Mouse (Mus musculus) stomach, embryonic 14.5 days (tissue): ENCODE results near the gene Tmem30b. TPM values are rescaled to one million over a fixed set of nuclear protein-coding genes. Genes with fewer than 3 reads are reported as not detected.

Experiments used
- ATAC-seq: fragments of 200-750 bp; cut with Nextera tagmentation; 2 replicates; pipeline ENCODE4 v1.8.0; 2017; ENCODE audit warnings: low read depth, moderate TSS enrichment; ENCODE audit not compliant: insufficient number of reproducible peaks, insufficient read depth, low FRiP score
- H3K27ac ChIP-seq: fragments of 300-500 bp; sonication (generic); 2 replicates; pipeline ENCODE4 v1.5.1; 2014; ENCODE audit warnings: mild to moderate bottlenecking, low read length, moderate library complexity, mixed read lengths
- H3K27me3 ChIP-seq: fragments of 300-500 bp; sonication (generic); 2 replicates; pipeline ENCODE4 v1.6.1; 2014; ENCODE audit warnings: low read length, control low read depth, mixed read lengths; ENCODE audit not compliant: control insufficient read depth, insufficient read depth
- H3K36me3 ChIP-seq: fragments of 300-500 bp; sonication (generic); 2 replicates; pipeline ENCODE4 v1.6.1; 2014; ENCODE audit warnings: mild to moderate bottlenecking, control low read depth, low read length, moderate library complexity, mixed read lengths; ENCODE audit not compliant: control insufficient read depth, insufficient read depth
- H3K4me1 ChIP-seq: fragments of 300-500 bp; sonication (generic); 2 replicates; pipeline ENCODE4 v1.6.1; 2014; ENCODE audit warnings: low read length, control low read depth, mixed read lengths; ENCODE audit not compliant: control insufficient read depth, insufficient read depth
- H3K4me2 ChIP-seq: fragments of 300-500 bp; sonication (generic); replicated peaks from 2 replicates; pipeline ENCODE4 v1.6.1; 2014; ENCODE audit warnings: low read depth, low read length, control low read depth
- H3K4me3 ChIP-seq: fragments of 300-500 bp; sonication (generic); 2 replicates; pipeline ENCODE4 v1.5.1; 2014; ENCODE audit warnings: low read depth, low read length, control low read depth
- H3K9ac ChIP-seq: fragments of 300-500 bp; sonication (generic); replicated peaks from 2 replicates; pipeline ENCODE4 v1.6.1; 2014; ENCODE audit warnings: low read depth, mild to moderate bottlenecking, control low read depth, low read length, moderate library complexity, mixed read lengths
- H3K9me3 ChIP-seq: fragments of 300-500 bp; sonication (generic); 2 replicates; pipeline ENCODE4 v1.6.1; 2016; ENCODE audit warnings: low read depth, low read length, control low read depth; ENCODE audit not compliant: control insufficient read depth
- WGBS: fragments of 180-500 bp; shearing (Covaris S2); extraction: QIAGEN DNeasy Blood & Tissue Kit; methylation state at CpG from one replicate; pipeline ENCODE4 v1.1.7; 2014; 5-methylcytosine and 5-hydroxymethylcytosine counted together
- polyA plus RNA-seq: library from polyadenylated mRNA; unstranded; fragments of >200 nt; fragmentation: Nextera tagmentation; extraction: Ambion mirVana; gene quantifications from 2 replicates; pipeline ENCODE4 v1.2.1, GENCODE M21; 2014

Gene Tmem30b
- polyA plus RNA-seq, 1 experiment from 2014 or later: 14.5 TPM

- no peaks in the 10 kb centered on the region for H3K36me3 ChIP-seq
- under 1% methylated on average over 33 of the region's 33 CpGs for whole genome bisulfite sequencing
- peak overlapping the region; percentile 50 for H3K4me3 ChIP-seq
- peak overlapping the region; percentile 81 for H3K4me2 ChIP-seq
- H3K27me3 ChIP-seq: peaks cover 5% of the 10 kb centered on the region; the same call in 1 of the 2 replicates
- ATAC-seq: no peak
- H3K9me3 ChIP-seq: no peaks in the 10 kb centered on the region
- H3K4me1 ChIP-seq: 0 out of 2 replicates have a peak, but pooled peaks cover 4% of the 10 kb centered on the region
- H3K9ac ChIP-seq: peak overlapping the region; percentile 53
- peak overlapping the region; percentile 41; the same call in 1 of the 2 replicates for H3K27ac ChIP-seq
Measured at GRCm38 (mm10) chr12:73585241-73585801, 39.1 kb upstream of the Tmem30b start.

- under 1% methylated on average over 41 of the region's 61 CpGs for WGBS
- 0 out of 2 replicates have a peak, but pooled peaks cover 4% of the 10 kb centered on the region for H3K4me1 ChIP-seq
Measured at GRCm38 (mm10) chr12:73584610-73585240, 38.5 kb upstream of the Tmem30b start, which contains the start of gene Prkch. Prkch (plus strand) TSS chr12:73584796.

GRCm38 (mm10) chr12:73583813-73584609 lies 37.8 kb upstream of the Tmem30b start:
- H3K4me1 ChIP-seq: 0 out of 2 replicates have a peak, but pooled peaks cover 4% of the 10 kb centered on the region
- ATAC-seq: peak; percentile 57

More at GRCm38 (mm10) chr12:73584610-73585240, 38.5 kb upstream of the Tmem30b start, which contains the start of gene Prkch:
- H3K4me2 ChIP-seq: peak within 1 kb of the TSS; percentile 81
- peak within 1 kb of the TSS; percentile 50 for H3K4me3 ChIP-seq
- H3K27ac ChIP-seq: peak within 1 kb of the TSS; percentile 41; the same call in 1 of the 2 replicates
- peak; percentile 91 for ATAC-seq
- no peaks in the 10 kb centered on the region for H3K36me3 ChIP-seq
- peaks cover 5% of the 10 kb centered on the region; the same call in 1 of the 2 replicates for H3K27me3 ChIP-seq
- peak within 1 kb of the TSS; percentile 53 for H3K9ac ChIP-seq
- H3K9me3 ChIP-seq: no peaks in the 10 kb centered on the region

GRCm38 (mm10) chr12:73583318-73583717 lies 37.1 kb upstream of the Tmem30b start:
- H3K4me3 ChIP-seq: no peak overlapping the region
- H3K4me1 ChIP-seq: 0 out of 2 replicates have a peak, but pooled peaks cover 4% of the 10 kb centered on the region
- H3K36me3 ChIP-seq: no peaks in the 10 kb centered on the region
- H3K9me3 ChIP-seq: no peaks in the 10 kb centered on the region
- H3K4me2 ChIP-seq: no peak overlapping the region
- H3K27ac ChIP-seq: peak overlapping the region; percentile 41; the same call in 1 of the 2 replicates
- H3K27me3 ChIP-seq: peaks cover 5% of the 10 kb centered on the region; the same call in 1 of the 2 replicates
- ATAC-seq: no peak
- 71% methylated on average over 9 of the region's 9 CpGs for WGBS
- no peak overlapping the region for H3K9ac ChIP-seq

More at GRCm38 (mm10) chr12:73583813-73584609, 37.8 kb upstream of the Tmem30b start:
- H3K27ac ChIP-seq: peak overlapping the region; percentile 41; the same call in 1 of the 2 replicates
- H3K4me2 ChIP-seq: peak overlapping the region; percentile 81
- H3K36me3 ChIP-seq: no peaks in the 10 kb centered on the region
- H3K4me3 ChIP-seq: peak overlapping the region; percentile 50
- H3K27me3 ChIP-seq: peaks cover 5% of the 10 kb centered on the region; the same call in 1 of the 2 replicates
- 7% methylated on average over 33 of the region's 33 CpGs for WGBS
- H3K9ac ChIP-seq: peak overlapping the region; percentile 53
- H3K9me3 ChIP-seq: no peaks in the 10 kb centered on the region

GRCm38 (mm10) chr12:73580811-73581210 lies 34.6 kb upstream of the Tmem30b start:
- WGBS: 82% methylated on average over 7 of the region's 7 CpGs
- no peak for ATAC-seq
- Histone ChIP-seq H3K4me1 (0 out of 2 replicates have a peak, but pooled peaks cover 4% of the 10 kb centered on the region), H3K9me3 (no peaks in the 10 kb centered on the region), H3K9ac (no peak overlapping the region), H3K4me2 (no peak overlapping the region), H3K4me3 (no peak overlapping the region), H3K27ac (no peak overlapping the region), H3K36me3 (no peaks in the 10 kb centered on the region), H3K27me3 (peaks cover under 1% of the 10 kb centered on the region; the same call in 1 of the 2 replicates)

- no peaks in the 10 kb centered on the region for H3K9me3 ChIP-seq
Measured at GRCm38 (mm10) chr12:73578141-73578540, 31.9 kb upstream of the Tmem30b start.

GRCm38 (mm10) chr12:73574632-73575031 lies 28.4 kb upstream of the Tmem30b start:
- Histone ChIP-seq H3K9ac (no peak overlapping the region), H3K36me3 (no peaks in the 10 kb centered on the region), H3K27me3 (no peaks in the 10 kb centered on the region), H3K4me3 (no peak overlapping the region), H3K4me2 (no peak overlapping the region), H3K9me3 (no peaks in the 10 kb centered on the region), H3K4me1 (no peaks in the 10 kb centered on the region), H3K27ac (no peak overlapping the region)
- 69% methylated on average over 15 of the region's 15 CpGs for WGBS
- ATAC-seq: no peak

More at GRCm38 (mm10) chr12:73578141-73578540, 31.9 kb upstream of the Tmem30b start:
- WGBS: 72% methylated on average over 6 of the region's 6 CpGs
- H3K27me3 ChIP-seq: no peaks in the 10 kb centered on the region
- no peak for ATAC-seq
- H3K4me3 ChIP-seq: no peak overlapping the region
- H3K4me1 ChIP-seq: no peaks in the 10 kb centered on the region
- no peak overlapping the region for H3K9ac ChIP-seq
- no peaks in the 10 kb centered on the region for H3K36me3 ChIP-seq
- no peak overlapping the region for H3K27ac ChIP-seq
- no peak overlapping the region for H3K4me2 ChIP-seq

GRCm38 (mm10) chr12:73565620-73565969 lies 19.4 kb upstream of the Tmem30b start:
- peak overlapping the region; percentile 14; the same call in 1 of the 2 replicates for H3K4me3 ChIP-seq
- 0 out of 2 replicates have a peak overlapping the region, but pooled peaks have one; percentile 14 for H3K9ac ChIP-seq
- 71% methylated on average over 11 of the region's 11 CpGs for WGBS
- ATAC-seq: no peak
- H3K27me3 ChIP-seq: no peaks in the 10 kb centered on the region
- no peak overlapping the region for H3K27ac ChIP-seq
- H3K36me3 ChIP-seq: no peaks in the 10 kb centered on the region
- H3K4me1 ChIP-seq: no peaks in the 10 kb centered on the region
- H3K4me2 ChIP-seq: peak overlapping the region; percentile 50
- no peaks in the 10 kb centered on the region for H3K9me3 ChIP-seq
